Mouse (Mus musculus): ENCODE measurements at regions not wholly inside any gene's neighbourhood (a gene's known extent, or its start where the extent isn't known, plus 50 kb on each side); places are given as distances from the start of the nearest gene placed in this dataset.
"Not testable (repeated sequence)": the region's sequence is repeated elsewhere in the genome, so short reads cannot be mapped to it uniquely, and the experiment has no call there.

DNA sequence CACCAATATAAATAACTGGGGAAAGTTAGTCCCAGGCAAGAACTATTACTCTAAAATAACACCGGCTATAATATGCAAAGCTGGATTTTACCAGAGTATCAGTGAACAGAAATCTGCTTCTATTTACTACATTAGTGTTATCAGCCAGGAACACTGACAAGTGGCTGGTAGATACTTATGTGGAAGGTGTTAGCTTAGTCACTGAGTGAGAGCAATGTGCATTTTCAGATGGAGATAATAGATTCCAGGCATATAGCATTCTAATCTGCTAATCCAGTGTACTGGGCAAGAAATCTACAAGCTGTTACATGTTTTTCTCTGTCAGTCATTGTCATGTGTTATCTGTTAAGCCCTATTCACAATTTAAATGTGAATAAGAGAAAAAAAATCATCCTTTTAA, 1054.6 kb upstream of the Rag2 start:
- H3K27me3 ChIP-seq; H3K4me2 ChIP-seq; H3K4me1 ChIP-seq (replicated peaks); H3K9me3 ChIP-seq (replicated peaks); H3K9ac ChIP-seq; H3K36me3 ChIP-seq (replicated peaks); H3K4me3 ChIP-seq (replicated peaks); H3K27ac ChIP-seq (replicated peaks): not testable (repeated sequence)
- WGBS (ENCODE audit: insufficient replicate concordance) = no CpG with 5 or more reads among the region's 1 CpGs
- ATAC-seq (ENCODE audit: insufficient read depth) = peak; percentile 69; the same call in 1 of the 2 replicates

DNA sequence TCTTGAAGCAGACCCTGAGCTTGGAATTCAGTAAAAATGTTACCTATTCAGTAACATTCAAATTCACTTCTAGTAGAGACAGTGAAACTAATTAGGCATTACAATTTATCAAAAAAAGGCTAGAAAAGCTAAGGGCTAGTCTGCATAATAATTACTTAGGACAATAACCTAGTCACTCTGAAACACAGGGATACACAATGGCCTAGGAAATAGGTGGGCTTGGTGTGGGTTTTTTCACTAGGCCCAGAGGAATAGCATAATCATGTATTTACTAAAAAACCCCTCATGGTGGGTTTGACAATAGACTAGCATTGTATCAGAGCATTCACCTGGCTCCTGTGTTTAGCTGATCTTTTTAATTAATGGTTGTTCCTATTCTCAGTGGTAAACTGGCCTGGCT, 1033.9 kb upstream of the Rag2 start:
- not testable (repeated sequence) for H3K27ac ChIP-seq (replicated peaks); H3K4me1 ChIP-seq (replicated peaks); H3K4me2 ChIP-seq; H3K9ac ChIP-seq; H3K9me3 ChIP-seq (replicated peaks); H3K36me3 ChIP-seq (replicated peaks); H3K4me3 ChIP-seq (replicated peaks); ATAC-seq (ENCODE audit: insufficient read depth); H3K27me3 ChIP-seq

DNA sequence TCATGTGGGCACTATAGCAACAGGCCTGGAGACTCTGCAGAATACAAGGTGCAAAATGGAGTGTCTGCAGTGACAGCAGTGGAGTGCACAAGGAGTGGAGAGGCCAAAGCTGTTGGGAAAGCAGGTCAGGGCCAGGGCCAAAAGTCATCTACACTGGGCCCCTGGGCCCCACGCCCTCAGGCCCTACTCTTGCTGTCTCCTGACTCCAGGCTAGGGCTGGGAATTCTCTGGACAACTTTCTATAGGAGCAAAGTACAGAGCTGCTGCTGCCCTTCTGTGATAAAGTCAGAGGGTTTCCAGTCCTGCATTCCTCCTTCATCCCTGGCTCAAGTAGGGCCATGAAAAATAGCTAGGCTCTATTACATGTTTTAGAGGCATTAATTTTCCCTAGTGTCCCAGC, 998.3 kb upstream of the Rag2 start:
- H3K9me3 ChIP-seq (replicated peaks); H3K27ac ChIP-seq (replicated peaks); H3K4me1 ChIP-seq (replicated peaks); H3K27me3 ChIP-seq; H3K9ac ChIP-seq; ATAC-seq (ENCODE audit: insufficient read depth); H3K36me3 ChIP-seq (replicated peaks); H3K4me2 ChIP-seq; H3K4me3 ChIP-seq (replicated peaks): not testable (repeated sequence)
- WGBS (ENCODE audit: insufficient replicate concordance) = no CpG with 5 or more reads among the region's 1 CpGs

DNA sequence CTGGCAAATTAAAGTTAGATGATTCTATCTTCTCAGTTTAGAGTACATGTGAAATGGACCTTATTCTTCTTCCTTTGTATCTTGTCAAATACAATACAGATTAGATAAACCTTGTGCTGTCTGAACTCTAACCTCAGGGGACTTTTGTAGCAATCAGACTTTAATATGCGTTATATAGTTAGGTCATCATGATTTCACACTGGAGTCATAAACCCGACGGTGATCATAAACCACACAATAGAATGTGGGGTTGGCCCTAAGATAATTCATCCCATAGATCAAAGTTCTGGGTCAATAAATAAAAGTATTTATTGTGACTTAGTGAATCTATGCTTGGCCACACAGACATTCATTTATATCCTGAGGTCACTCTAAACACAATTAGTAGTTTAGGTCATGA, 971.8 kb upstream of the Rag2 start:
- H3K36me3 ChIP-seq (replicated peaks); H3K4me3 ChIP-seq (replicated peaks); H3K4me2 ChIP-seq; H3K27me3 ChIP-seq; H3K27ac ChIP-seq (replicated peaks); ATAC-seq (ENCODE audit: insufficient read depth); H3K9me3 ChIP-seq (replicated peaks); H3K9ac ChIP-seq; H3K4me1 ChIP-seq (replicated peaks): not testable (repeated sequence)
- WGBS (ENCODE audit: insufficient replicate concordance) = no CpG with 5 or more reads among the region's 3 CpGs

DNA sequence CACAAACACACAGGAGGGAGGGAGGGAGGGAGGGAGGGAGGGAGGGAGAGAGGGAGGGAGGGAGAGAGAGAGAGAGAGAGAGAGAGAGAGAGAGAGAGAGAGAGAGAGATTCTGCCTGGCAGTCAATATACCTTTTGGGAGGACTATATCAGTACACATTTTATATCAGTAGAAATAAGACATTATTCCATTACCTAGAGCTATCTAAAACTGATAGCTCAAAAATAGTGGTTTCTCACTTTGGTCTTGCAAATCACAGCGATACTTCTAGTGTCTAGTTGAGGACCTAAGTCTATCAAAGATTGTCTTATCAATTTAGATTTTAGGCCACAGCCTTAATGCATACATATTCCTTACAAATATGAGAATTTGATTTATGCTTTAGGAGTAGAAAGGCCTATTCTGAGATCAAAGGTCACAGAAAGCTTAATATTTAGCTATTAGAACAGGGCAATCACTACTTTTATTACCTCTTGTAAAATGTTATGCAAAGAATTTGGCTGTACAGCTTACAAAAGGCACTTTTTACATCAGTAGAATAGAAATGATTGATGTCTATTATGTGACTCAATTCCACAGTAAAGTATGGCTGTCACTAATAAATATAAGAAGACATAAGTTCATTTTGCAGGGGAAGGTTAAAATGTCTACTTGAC, 953.0 kb upstream of the Rag2 start:
- ATAC-seq (ENCODE audit: insufficient read depth); H3K27ac ChIP-seq (replicated peaks); H3K27me3 ChIP-seq; H3K4me3 ChIP-seq (replicated peaks); H3K4me1 ChIP-seq (replicated peaks); H3K9me3 ChIP-seq (replicated peaks); H3K9ac ChIP-seq; H3K4me2 ChIP-seq; H3K36me3 ChIP-seq (replicated peaks): not testable (repeated sequence)
- WGBS (ENCODE audit: insufficient replicate concordance) = no CpG with 5 or more reads among the region's 1 CpGs

DNA sequence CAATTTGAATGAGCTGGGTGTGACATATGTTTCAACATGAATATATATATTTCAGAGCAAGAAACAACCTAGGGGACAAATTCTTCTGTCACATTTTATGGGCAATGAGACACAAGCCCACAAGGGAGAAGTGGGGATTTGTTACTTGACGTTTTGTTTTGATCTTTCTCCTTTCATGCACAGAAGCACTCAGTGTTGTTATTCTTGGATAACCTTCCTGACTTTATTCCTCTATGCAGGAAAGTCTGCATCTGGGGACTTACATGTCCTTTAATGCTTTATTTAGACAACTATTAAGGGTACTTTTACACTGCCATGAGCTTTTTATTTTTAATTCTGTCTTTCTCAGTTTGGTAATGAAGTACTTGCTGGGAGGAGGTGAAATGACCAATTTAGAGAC, 916.1 kb upstream of the Rag2 start:
- WGBS (ENCODE audit: insufficient replicate concordance) = no CpG with 5 or more reads among the region's 1 CpGs
- H3K9ac ChIP-seq; H3K27ac ChIP-seq (replicated peaks); H3K36me3 ChIP-seq (replicated peaks); ATAC-seq (ENCODE audit: insufficient read depth); H3K4me2 ChIP-seq; H3K27me3 ChIP-seq; H3K9me3 ChIP-seq (replicated peaks); H3K4me1 ChIP-seq (replicated peaks); H3K4me3 ChIP-seq (replicated peaks): not testable (repeated sequence)

DNA sequence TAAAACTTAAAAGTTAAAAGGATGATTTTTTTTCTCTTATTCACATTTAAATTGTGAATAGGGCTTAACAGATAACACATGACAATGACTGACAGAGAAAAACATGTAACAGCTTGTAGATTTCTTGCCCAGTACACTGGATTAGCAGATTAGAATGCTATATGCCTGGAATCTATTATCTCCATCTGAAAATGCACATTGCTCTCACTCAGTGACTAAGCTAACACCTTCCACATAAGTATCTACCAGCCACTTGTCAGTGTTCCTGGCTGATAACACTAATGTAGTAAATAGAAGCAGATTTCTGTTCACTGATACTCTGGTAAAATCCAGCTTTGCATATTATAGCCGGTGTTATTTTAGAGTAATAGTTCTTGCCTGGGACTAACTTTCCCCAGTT, 881.2 kb upstream of the Rag2 start:
- not testable (repeated sequence) for H3K27me3 ChIP-seq; H3K4me3 ChIP-seq (replicated peaks); H3K9me3 ChIP-seq (replicated peaks); H3K9ac ChIP-seq; H3K4me1 ChIP-seq (replicated peaks); H3K36me3 ChIP-seq (replicated peaks); H3K4me2 ChIP-seq; H3K27ac ChIP-seq (replicated peaks)
- peak; percentile 69 for ATAC-seq (ENCODE audit: insufficient read depth)
- no CpG with 5 or more reads among the region's 1 CpGs for WGBS (ENCODE audit: insufficient replicate concordance)

DNA sequence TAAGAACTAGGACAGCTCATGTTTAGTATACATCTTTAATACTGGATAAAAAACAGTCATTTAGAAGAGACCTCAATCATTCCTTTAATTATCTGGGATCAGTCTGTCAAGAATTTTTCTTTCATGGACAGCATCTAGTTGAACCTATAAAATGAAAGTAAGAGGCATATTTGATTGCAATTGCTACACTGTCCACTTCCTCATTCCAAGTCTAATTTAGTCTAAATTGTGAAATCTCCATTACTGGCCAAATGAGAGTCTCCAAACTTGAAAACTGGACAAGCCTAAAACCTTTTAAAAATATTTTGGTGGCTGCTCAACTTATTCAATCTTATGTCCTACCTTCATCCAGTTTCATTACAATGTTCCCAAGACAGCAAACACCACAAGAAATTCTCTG, 869.5 kb upstream of the Rag2 start:
- H3K4me2 ChIP-seq; H3K4me3 ChIP-seq (replicated peaks); ATAC-seq (ENCODE audit: insufficient read depth); H3K27ac ChIP-seq (replicated peaks); H3K9me3 ChIP-seq (replicated peaks); H3K27me3 ChIP-seq; H3K4me1 ChIP-seq (replicated peaks); H3K36me3 ChIP-seq (replicated peaks); H3K9ac ChIP-seq: not testable (repeated sequence)

DNA sequence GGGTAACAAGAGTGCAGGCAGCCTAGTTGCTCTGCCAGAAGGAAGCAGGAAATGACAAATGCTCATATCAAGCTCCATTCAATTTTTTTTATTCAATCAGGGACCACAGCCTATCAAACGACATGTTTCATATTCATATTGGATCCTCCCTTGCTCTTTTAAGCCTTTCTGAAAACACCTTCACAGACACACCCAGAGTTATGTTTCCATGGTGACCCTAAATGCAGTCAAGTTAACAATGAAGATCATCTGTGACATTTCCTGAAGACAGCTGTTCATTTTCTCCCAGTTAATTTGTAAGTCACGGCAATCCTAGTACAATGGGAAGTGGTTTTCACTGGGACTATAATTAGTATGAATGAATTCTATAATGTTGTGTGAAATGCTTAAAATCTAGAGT, 839.1 kb upstream of the Rag2 start:
- ATAC-seq (ENCODE audit: insufficient read depth) = no peak
- WGBS (ENCODE audit: insufficient replicate concordance) = 36% methylated on average over 2 of the region's 2 CpGs
- Histone ChIP-seq H3K4me3 (replicated peaks) (no peak overlapping the region), H3K27me3 (no peaks in the 10 kb centered on the region), H3K4me1 (replicated peaks) (no peaks in the 10 kb centered on the region), H3K4me2 (no peak overlapping the region), H3K27ac (replicated peaks) (no peak overlapping the region), H3K9me3 (replicated peaks) (no peaks in the 10 kb centered on the region), H3K36me3 (replicated peaks) (no peaks in the 10 kb centered on the region), H3K9ac (no peak overlapping the region)

DNA sequence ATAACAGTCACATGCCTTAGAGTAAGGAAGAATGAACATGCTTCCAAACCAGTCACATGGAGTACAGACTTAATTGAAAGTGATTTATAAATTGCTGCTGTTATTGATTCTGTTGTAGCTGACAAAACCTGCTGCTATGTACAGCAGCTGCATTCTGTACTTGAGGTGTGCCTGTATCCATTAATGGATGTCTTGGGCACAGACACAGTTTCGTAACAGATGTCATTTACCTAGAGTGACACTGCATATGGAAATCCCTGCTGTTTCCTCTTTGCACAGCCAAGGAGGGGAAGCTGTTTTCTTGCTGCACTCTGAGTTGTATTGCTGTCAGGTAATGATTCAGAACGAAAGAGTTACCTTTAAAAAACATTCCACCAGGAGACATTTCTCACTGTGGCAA, 828.9 kb upstream of the Rag2 start:
- no peak overlapping the region for H3K27ac ChIP-seq (replicated peaks)
- no peaks in the 10 kb centered on the region for H3K36me3 ChIP-seq (replicated peaks)
- no peaks in the 10 kb centered on the region for H3K27me3 ChIP-seq
- no peak for ATAC-seq (ENCODE audit: insufficient read depth)
- H3K4me2 ChIP-seq = no peak overlapping the region
- H3K4me1 ChIP-seq (replicated peaks) = no peaks in the 10 kb centered on the region
- H3K9ac ChIP-seq = no peak overlapping the region
- no peaks in the 10 kb centered on the region for H3K9me3 ChIP-seq (replicated peaks)
- 52% methylated on average over 2 of the region's 2 CpGs for WGBS (ENCODE audit: insufficient replicate concordance)
- no peak overlapping the region for H3K4me3 ChIP-seq (replicated peaks)

DNA sequence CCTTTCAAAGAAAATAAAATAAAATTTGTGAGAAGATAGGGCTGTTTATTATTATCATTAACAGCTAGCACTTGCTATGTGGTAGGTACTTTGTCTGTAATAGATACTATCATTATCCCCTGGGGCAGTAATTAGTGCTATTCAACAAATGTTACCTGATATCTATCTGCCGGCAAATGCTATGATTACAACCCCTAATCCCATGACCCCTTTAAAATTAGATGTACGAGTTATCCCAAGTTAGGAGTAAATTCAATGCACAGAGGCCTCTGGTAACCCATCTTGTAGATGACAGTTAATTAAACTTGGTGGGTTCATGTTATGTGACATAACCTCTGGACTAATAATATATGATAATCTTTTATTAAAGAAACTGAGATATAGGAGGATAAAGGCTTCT, 827.7 kb upstream of the Rag2 start:
- 80% methylated on average over 2 of the region's 2 CpGs for WGBS (ENCODE audit: insufficient replicate concordance)

DNA sequence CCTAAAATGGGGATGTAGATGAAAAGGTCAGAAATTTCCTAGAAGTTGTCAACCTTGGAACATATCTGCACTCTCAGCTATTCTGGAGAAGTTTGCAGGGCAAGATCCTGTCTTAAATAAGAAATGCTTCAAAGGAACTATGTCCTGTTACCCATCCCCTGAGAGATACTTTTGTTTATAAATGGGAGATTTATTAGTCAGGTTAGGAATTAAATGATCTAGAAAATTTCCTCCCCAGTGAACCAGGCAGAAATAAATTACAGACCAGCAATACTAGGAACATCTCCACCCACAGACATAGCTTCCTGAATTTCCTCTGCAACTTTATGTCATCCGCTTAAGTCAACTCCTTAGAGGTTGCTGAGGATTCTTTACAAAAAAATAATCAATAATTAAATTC, 827.0 kb upstream of the Rag2 start:
- ATAC-seq (ENCODE audit: insufficient read depth) = no peak
- no peaks in the 10 kb centered on the region for H3K27me3 ChIP-seq
- 71% methylated on average over 1 of the region's 1 CpGs for WGBS (ENCODE audit: insufficient replicate concordance)
- no peak overlapping the region for H3K9ac ChIP-seq
- H3K36me3 ChIP-seq (replicated peaks) = no peaks in the 10 kb centered on the region
- H3K9me3 ChIP-seq (replicated peaks) = no peaks in the 10 kb centered on the region
- no peak overlapping the region for H3K4me2 ChIP-seq
- H3K4me3 ChIP-seq (replicated peaks) = no peak overlapping the region
- H3K4me1 ChIP-seq (replicated peaks) = no peaks in the 10 kb centered on the region
- no peak overlapping the region for H3K27ac ChIP-seq (replicated peaks)

More for the DNA sequence above, 827.7 kb upstream of the Rag2 start:
- H3K4me1 ChIP-seq (replicated peaks) = no peaks in the 10 kb centered on the region
- no peaks in the 10 kb centered on the region for H3K9me3 ChIP-seq (replicated peaks)
- no peaks in the 10 kb centered on the region for H3K27me3 ChIP-seq
- no peak overlapping the region for H3K4me3 ChIP-seq (replicated peaks)
- no peak overlapping the region for H3K9ac ChIP-seq
- H3K36me3 ChIP-seq (replicated peaks) = no peaks in the 10 kb centered on the region
- ATAC-seq (ENCODE audit: insufficient read depth) = no peak
- H3K27ac ChIP-seq (replicated peaks) = no peak overlapping the region
- no peak overlapping the region for H3K4me2 ChIP-seq

Measured in liver, embryonic 15.5 days (tissue).